Mouse (Mus musculus) lung, postnatal 0 days (tissue): ENCODE data around the gene Il11.

ENCODE experiments used
- CTCF ChIP-seq: IDR thresholded peaks from 2 replicates; pipeline ENCODE4 v1.5.1; 2016; ENCODE audit warnings: antibody characterized with exemption, mild to moderate bottlenecking
- EP300 ChIP-seq: IDR thresholded peaks from 2 replicates; pipeline ENCODE4 v1.6.1; 2016; ENCODE audit warnings: antibody characterized with exemption, mild to moderate bottlenecking, control low read depth

GRCm38 (mm10) chr7:4822162-4822907 is 39.7 kb upstream of the Il11 start:
- TF ChIP-seq CTCF: no peak
- TF ChIP-seq EP300: peak; percentile 57
